ENCODE assay signal across 8 mouse cellular contexts in genomic region chr6:125481667-125482390, GRCm38 (mm10). TPM values are rescaled to one million over a fixed set of nuclear protein-coding genes. Genes with fewer than 3 reads are reported as not detected.
DNase-seq lines count a peak whose midpoint lies in the region; ATAC-seq and TF ChIP-seq lines count a peak whose summit lies in the region.

No protein-coding gene starts in this region.

- H3K27me3 ChIP-seq in kidney, embryonic 15.5 days, result no peaks in the 10 kb centered on the region
- no peaks in the 10 kb centered on the region for H3K27me3 ChIP-seq in forebrain, embryonic 12.5 days

- no peak for DNase-seq in left cerebral cortex, adult 2 months (ENCODE audit: extremely low spot score in 1 of 2, low spot score in 2 of 2)
- DNase-seq in left cerebral cortex, adult 8-10 months (ENCODE audit: low spot score in 2 of 2), result no peak
- no peak for DNase-seq in frontal cortex, postnatal 14 days (ENCODE audit: low spot score in 2 of 2)
- DNase-seq in right cerebral cortex, adult 18-20 months, result no peak

- H3K9me3 ChIP-seq in kidney, embryonic 15.5 days (replicated peaks), result no peaks in the 10 kb centered on the region
- no peaks in the 10 kb centered on the region for H3K9me3 ChIP-seq in forebrain, embryonic 12.5 days

- H3K9ac ChIP-seq in kidney, embryonic 15.5 days, result no peak overlapping the region
- no peak overlapping the region for H3K9ac ChIP-seq in forebrain, embryonic 12.5 days

- peaks cover 78% of the 10 kb centered on the region for H3K4me1 ChIP-seq in kidney, embryonic 15.5 days
- H3K4me1 ChIP-seq in forebrain, embryonic 12.5 days, result peaks cover 12% of the 10 kb centered on the region

- 43% methylated on average over 7 of the region's 7 CpGs for WGBS in kidney, embryonic 15.5 days
- 64% methylated on average over 7 of the region's 7 CpGs for whole genome bisulfite sequencing in forebrain, embryonic 12.5 days

- ATAC-seq in common myeloid progenitor, adult 5-6 weeks (replicated peaks; ENCODE audit: low read depth, poor library complexity, severe bottlenecking), result peak; percentile 67
- no peak; the same call in 1 of the 2 replicates for ATAC-seq in kidney, embryonic 15.5 days (replicated peaks; ENCODE audit: low FRiP score)
- ATAC-seq in megakaryocyte, adult 5-6 weeks (ENCODE audit: poor library complexity, severe bottlenecking), result peak; percentile 55
- no peak for ATAC-seq in forebrain, embryonic 12.5 days (ENCODE audit: low FRiP score)

- intact Hi-C loops in left cerebral cortex, adult 2 months (cut with DNase I), result no loop called here

- TF ChIP-seq CTCF in left cerebral cortex, adult 2 months (IDR thresholded peaks at IDR 0.05), result no peak

- peak overlapping the region; percentile 15; the same call in 1 of the 2 replicates for H3K27ac ChIP-seq in left cerebral cortex, adult 2 months
- H3K27ac ChIP-seq in kidney, embryonic 15.5 days, result peak overlapping the region; percentile 85
- no peak overlapping the region for H3K27ac ChIP-seq in forebrain, embryonic 12.5 days

- no peak overlapping the region for H3K4me3 ChIP-seq in left cerebral cortex, adult 2 months
- H3K4me3 ChIP-seq in kidney, embryonic 15.5 days (replicated peaks), result no peak overlapping the region
- H3K4me3 ChIP-seq in forebrain, embryonic 12.5 days (replicated peaks), result no peak overlapping the region

- no peaks in the 10 kb centered on the region for H3K36me3 ChIP-seq in kidney, embryonic 15.5 days
- no peaks in the 10 kb centered on the region for H3K36me3 ChIP-seq in forebrain, embryonic 12.5 days (replicated peaks)

- peak overlapping the region; percentile 25; the same call in 1 of the 2 replicates for H3K4me2 ChIP-seq in kidney, embryonic 15.5 days
- H3K4me2 ChIP-seq in forebrain, embryonic 12.5 days, result no peak overlapping the region

RNA-seq across cellular contexts. Expression of gene Cd9, which starts 12.8 kb away (rescaled TPM):
- total RNA-seq in left cerebral cortex, adult 2 months (2021), result 10 to 100 TPM; 39.6 to 40.7 TPM
- total RNA-seq in left cerebral cortex, adult 8-10 months (2022), result 100 to 1,000 TPM in 2 of 4 experiments, 10 to 100 TPM in 2; 53.2 to 129 (median 82.7) TPM
- 54.4 and 64.8 TPM in 2 replicates for total RNA-seq in common myeloid progenitor, adult 5-6 weeks (2017)
- 137 and 148 TPM in 2 replicates for polyA plus RNA-seq in kidney, embryonic 15.5 days (2015; fragmentation: Nextera tagmentation; extraction: Ambion mirVana)
- 100 and 106 TPM in 2 replicates for total RNA-seq in megakaryocyte, adult 5-6 weeks (2015)
- total RNA-seq in megakaryocyte, adult 5-6 weeks (2017), result 65.5 and 74.0 TPM in 2 replicates
- 44.2 and 45.3 TPM in 2 replicates for polyA plus RNA-seq in forebrain, embryonic 12.5 days (2016; fragmentation: Nextera tagmentation; extraction: Ambion mirVana)

Comparison
In these comparisons a context has a peak if more than half of its experiments do, and no peak if none do; other contexts are left out.
1. ATAC-seq: peak in common myeloid progenitor, adult 5-6 weeks (single experiment) and megakaryocyte, adult 5-6 weeks (single experiment); none in kidney, embryonic 15.5 days (single experiment) and forebrain, embryonic 12.5 days (single experiment).